Mouse (Mus musculus) T-helper 17 cell (primary cell): Measurements from ENCODE around the gene Smarcd1.

ENCODE experiments used
- in situ Hi-C, 2 experiments: fragments of 300-600 bp; cut with MboI, MseI; formaldehyde crosslinking; loops; 1 replicate in 1 of 2; 2 replicates in 1 of 2; pipeline ENCODE4 v1.15.1; 2025; ENCODE audit warnings: high pct_unique_total_duplicates in 2 of 2

Gene Smarcd1

DNA sequence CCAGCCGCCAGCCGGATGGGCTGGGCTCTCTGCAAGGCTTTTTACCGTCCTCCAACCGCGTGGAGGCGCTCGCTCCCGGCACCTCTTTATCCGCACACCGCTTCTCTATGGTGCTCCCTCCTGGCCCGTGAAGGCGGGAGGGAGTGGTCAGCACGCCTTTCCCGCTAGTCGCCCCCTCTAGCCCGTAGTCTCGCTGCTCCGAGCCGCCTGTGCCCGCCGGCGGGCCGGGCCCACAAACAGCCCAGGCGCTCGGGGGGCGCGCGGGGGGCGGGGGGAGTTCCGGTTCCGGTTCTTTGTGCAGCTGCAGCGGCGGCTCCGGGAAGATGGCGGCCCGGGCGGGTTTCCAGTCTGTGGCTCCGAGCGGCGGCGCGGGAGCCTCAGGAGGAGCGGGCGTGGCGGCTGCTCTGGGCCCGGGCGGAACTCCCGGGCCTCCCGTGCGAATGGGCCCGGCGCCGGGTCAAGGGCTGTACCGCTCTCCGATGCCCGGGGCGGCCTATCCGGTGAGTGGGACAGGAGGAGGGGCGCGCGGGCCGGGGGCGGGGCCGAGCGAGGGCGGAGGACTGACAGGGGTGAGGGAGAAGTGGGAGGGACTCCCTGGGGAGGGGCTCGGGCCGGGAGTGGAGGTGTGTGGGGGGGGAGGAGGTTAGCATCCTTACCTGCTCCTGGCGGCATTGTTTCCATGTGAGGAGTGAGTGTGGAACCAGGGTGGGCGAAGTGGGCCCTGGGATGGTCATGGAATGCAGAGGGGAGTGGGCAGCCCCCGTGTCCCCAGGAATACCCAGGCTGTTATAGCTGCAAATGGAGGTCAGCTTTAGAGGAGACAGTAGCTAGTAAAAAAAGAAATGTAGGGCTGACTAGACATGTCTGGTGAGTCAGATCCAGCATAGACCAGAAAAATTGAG is at the start of gene Smarcd1:
Gene Smarcd1, plus strand, starts transcription at position 131 of the 902 bp plus-strand sequence.
- in situ Hi-C loops = no loop called here

DNA sequence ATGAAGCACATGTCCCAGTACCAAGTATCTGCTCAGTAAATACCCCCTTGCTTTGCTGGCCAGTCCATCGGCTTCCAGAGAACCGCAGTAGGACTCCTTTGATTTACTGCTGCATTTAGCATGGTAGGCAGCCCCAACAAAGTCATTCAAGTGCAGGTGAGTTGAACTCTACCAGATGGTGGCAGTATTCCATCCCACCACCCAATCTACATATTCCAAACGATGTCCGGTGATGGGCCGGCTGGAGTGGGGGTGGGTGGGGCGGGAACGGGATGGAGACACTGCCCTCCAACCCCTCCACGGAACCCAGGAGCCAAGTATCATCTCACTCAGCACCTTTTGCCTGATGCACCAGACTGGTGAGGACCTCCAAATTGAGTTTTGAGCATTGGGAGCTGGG is 48.6 kb upstream of the Smarcd1 start:
- in situ Hi-C loops = no loop called here

DNA sequence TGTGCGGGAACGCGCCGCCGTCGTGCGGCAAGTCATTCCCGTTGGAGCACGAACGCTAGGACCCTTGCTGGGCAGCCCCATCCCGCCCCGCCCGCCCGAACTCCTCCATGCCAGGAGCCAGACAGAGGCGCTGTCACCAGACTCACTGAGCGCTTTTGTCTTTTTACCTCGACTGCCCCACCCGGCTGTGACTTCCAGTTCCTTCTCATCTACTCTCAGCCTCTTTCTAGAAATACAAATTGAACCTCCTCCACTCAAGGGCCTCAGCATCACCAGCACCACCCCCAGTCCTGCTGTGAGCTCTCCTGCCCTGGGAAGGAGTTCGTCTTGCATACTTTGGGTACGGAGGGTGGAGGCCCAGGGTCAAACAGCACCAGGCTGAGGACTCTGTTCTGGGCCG is 48.1 kb upstream of the Smarcd1 start:
- in situ Hi-C loops = no loop called here

DNA sequence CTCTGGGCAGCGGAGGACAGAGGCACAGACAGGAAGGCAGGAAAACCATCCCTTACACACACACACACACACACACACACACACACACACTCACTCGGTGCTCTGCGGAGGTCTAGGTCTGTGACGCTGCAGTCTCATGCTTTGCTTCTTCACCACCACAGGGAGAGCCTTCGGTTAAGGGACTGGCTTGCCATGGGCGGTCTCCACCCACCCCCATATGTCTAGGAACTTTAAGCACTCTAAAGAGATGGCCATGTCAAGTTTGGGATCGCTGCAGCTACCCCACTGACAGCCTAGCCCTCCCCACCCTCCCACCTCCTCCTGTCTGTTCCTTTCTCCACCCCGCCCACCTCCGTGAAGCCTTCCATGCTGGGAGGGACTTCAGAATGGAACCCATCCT is 46.0 kb upstream of the Smarcd1 start:
- in situ Hi-C loops = no loop called here

DNA sequence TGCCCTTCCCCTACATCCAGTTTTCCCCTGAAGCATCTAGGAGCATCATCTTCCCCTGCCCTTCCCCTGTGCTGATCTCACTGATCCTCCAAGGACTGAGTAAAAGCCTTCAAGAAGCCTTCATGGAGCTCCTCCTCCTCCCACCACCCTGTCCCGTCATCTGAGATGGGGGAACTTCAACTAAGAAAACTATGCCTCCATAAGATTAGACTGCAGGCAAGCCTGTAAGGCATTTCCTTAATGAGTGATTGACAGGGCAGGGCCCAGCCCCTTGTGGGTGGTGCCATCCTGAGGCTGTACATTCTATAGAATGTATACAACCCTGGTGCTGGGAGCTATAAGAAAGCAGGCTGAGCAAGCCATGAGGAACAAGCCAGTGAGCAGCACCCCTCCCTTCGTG is 43.5 kb upstream of the Smarcd1 start:
- in situ Hi-C loops = no loop called here

DNA sequence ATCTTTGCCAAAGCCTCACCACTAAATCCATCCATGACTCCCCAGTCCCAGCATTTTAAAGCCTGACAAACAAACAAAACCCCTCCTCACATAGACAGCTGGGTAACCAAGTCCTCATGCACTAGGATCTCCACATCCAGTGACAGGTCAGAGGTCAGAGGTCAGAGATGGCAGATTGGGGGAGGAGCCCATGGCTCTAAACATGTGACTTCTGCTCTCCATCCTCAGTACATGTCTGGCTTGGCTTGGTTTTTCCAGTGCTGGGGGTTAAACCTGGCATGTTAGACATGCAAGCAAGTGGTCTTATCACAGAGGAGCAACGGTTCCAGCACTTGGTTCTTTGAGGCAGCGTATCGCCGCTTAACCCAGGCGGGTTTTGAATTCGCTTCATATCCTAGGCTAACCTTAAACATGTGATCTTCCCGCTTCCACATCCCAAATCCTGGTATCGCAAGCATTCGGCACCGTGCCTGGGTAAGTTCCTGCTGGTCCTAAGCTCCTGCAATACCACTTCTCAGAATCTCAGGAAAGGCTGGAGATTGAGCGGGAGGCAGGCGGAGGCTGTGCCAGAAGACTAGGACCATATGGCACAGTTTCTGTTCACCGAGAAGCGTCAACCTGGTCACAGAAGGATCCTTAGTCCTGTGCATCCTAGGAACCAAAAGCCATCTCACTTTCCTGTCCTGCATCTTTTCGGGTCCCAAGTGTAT is 40.7 kb upstream of the Smarcd1 start:
- in situ Hi-C loops = no loop called here

DNA sequence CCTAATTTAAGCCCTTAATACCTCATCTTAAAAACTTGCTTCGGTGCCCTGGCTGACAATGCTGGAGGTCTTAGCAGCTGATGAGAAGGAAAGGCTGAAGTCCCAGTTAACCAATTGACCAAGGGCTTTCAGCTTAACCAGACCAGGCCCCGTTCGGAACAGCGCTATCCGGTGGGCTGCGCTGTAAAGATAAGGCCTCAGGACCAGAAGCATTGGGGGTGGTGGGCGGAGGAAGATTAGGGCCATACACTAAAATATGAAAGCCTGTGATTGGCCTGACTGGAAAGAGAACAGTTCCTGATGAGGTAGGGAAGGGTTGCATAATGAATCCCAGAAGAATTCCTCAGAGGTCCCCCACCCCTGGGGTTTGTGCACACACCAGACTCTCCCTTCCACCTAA is 39.6 kb upstream of the Smarcd1 start:
- in situ Hi-C loops = no loop called here

DNA sequence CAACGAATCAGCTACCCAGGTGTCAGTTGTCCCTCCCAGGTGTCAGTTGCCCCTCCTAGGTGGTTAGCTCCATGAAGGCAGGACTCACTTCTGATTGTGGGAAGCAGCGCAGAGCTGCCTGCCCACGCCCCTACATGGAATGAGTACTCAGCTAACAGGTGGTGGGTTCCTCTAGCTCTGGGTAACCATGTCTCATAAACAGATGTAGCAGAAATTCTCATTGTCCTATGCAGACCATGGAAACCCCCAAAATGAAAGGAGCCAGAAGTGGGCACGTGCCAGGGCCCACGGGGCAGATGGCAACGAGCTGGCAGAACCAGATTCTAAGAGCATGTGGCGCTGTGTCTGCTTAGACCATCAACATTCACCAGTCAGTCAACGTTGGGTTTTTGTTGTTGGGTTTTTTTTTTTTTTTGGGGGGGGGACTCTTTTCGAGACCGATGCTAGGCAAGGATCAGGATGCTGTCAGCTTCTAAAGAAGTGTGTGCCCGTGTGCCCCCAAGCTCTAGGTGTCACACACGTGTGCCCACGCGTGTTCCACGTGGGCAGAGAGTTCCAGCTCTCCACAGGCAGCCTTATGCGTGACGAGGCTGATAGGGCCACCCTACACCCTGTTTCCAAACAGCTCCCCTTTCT is 37.8 kb upstream of the Smarcd1 start:
- in situ Hi-C loops = no loop called here

DNA sequence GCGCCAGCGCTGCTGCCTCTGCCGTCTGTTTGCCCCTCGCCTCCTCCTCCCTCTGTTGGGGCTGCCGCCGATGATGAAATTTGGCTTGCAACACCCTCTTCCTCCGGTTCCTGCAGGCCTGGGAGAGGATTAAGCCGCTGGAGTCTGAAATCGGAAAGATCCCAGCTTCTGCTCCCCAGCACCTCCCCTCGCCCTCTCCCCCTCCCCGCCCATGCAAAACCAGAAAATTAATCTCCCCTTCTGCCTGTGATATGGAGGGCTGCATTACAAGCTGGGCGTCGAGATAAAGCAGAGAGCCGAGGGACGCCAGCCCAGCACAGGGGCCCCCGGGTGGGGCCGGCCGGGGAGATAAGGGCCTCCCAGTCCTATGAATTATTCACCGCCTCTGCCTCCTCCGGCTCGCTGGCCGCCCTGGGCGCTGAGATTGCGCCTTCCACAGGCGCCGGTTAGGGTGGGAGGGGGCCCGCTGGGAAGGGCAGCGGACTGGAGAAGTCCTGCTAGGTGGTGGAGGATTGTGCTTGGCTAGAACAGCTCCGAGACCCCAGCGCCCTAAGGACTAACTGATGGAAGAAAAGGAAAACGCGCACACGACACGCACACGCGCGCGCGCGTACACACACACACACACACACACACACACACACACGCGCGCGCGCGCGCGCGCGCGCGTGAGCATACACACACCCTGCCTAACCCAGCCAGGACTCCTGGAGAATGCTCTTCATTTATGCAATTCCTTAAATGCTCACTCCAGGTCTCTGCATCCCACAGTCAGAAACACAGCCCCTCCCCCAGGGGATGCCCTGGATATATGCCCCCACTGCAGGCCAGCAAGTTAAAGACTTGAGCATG is 37.1 kb upstream of the Smarcd1 start:
- in situ Hi-C loops = loop anchor here in 1 of 2 experiments (5.0 kb wide), 1 partner anchor 68 kb away; no protein-coding TSS in a partner anchor

DNA sequence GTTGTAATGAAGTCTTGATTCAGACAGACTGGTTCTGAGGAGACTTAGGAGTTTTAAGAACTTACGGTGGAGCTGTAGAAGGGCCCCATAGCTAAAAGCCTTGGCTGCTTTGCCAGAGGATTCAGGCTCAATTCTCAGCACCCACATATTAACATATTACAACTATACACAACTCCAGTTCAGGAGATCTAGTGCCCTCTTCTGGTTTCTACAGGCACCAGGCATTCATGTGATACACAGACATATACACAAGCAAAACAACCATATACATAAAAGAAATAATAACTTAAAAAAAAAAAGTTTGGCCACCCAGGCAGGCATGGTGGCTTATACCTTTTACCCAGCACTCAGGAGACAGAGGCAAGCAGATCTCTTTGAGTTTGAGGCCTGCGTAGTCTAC is 34.4 kb upstream of the Smarcd1 start:
- in situ Hi-C loops = loop anchor here in 1 of 2 experiments (5.0 kb wide), 1 partner anchor 70 kb away; no protein-coding TSS in a partner anchor

DNA sequence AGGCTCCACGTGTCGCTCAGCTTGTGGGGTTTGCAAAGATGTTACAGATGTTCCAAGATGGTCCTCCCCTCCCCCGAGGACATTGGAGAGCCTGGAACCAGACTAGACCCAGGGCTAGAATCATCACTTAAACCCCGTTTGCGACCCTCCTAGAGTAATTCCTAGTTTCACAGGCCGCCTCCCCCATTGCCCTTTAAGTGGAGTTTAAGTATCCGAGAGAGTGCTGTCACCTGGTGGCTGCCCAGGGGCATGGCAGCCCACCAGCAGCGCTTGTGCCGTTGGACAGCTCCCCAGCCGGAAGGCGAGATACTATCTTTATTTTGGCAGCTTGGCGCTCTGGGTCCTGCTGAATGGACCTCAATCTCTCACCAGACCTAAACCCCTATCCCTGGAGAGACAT is 33.0 kb upstream of the Smarcd1 start:
- in situ Hi-C loops = loop anchor here in 1 of 2 experiments (5.0 kb wide), 1 partner anchor 72 kb away; no protein-coding TSS in a partner anchor

DNA sequence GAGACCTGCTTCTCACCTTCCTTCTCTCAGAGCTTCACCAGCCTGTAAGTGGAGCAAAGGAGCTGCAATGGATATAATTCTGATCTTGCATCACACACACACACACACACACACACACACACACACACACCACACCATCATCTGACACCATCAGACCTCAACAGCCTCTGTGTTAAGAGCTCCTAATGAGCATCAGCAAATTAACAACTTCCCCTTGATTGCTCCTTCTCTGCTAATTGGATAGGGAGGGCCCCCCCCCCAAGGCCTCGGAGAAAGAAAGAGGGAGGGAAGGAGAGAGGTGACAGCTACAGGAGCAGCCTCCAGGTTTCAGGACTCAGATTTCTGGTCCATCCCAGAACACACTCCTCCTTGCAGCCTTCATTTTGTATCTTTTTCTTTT is 32.5 kb upstream of the Smarcd1 start:
- in situ Hi-C loops = loop anchor here in 1 of 2 experiments (5.0 kb wide), 1 partner anchor 72 kb away; no protein-coding TSS in a partner anchor

DNA sequence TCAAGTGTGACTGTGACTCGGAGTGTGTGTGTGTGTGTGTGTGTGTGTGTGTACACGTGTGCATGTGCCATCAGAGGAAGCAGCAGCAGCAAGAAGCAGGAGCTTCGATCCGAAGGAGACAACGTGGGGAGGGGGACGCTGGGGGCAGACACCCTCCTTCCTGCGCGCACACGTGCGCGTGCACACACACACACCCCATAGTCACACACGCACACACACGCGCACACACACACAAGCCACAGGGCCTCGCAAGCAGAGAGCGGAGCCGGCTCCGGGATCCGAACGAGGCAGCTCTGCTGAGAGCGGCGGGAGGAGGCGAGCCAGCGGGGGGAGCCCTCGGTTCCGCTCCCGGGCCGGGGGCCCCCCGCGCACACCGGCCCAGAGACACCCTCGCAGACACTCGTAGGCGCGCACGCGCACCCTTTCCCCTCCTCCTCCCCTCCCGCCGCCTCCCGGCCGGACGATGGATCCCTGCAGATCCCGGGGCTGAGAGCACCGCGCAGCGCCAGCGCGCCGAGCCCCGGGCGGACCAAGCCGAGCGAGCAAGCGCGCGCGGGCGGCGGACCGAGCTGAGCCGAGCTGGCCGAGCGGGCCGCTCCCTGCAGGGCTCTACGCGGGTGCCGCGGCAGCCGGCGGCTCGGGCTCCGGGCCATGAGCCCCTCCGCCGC is 31.6 kb upstream of the Smarcd1 start, which contains the start of gene Asic1:
Gene Asic1, plus strand, starts transcription at position 215 of the 668 bp plus-strand sequence.
- in situ Hi-C loops = loop anchor here (5.0 to 10.0 kb wide), 3 partner anchors 73 to 175 kb away; no protein-coding TSS in a partner anchor

DNA sequence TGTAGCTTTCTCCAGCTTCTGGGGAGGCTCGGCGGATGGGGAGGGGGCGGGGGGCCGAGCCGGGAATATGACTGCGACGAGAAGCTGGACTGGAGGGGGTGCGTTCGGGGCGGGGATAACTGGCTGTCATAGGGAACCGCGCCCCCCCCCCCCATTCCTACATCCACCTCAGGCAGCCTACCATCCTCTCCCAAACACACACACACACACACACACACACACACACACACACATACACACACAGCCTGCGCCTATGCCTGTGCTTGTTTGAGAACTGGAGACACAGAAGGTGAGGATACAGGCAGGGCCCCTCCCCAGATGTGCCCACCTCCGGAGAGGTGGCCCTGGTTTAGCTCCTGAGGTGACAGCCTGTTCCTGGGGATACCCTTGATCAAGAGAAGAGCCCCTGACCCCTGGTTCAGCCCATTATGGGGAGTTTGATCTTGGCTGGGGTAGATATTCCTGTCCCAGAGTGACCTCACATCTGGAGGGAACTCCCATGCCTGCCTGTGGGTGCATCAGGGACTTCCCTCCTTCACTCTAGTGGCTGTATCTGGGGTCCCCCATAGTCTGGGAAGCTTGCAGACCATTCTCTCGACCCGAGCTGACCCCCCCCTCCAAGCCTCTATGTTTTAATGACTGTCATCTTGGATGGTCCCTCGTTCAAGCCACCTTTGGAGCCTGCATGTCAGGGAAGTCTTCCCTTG is 30.8 kb upstream of the Smarcd1 start:
- in situ Hi-C loops = loop anchor here (5.0 to 10.0 kb wide), 3 partner anchors 74 to 176 kb away; no protein-coding TSS in a partner anchor

DNA sequence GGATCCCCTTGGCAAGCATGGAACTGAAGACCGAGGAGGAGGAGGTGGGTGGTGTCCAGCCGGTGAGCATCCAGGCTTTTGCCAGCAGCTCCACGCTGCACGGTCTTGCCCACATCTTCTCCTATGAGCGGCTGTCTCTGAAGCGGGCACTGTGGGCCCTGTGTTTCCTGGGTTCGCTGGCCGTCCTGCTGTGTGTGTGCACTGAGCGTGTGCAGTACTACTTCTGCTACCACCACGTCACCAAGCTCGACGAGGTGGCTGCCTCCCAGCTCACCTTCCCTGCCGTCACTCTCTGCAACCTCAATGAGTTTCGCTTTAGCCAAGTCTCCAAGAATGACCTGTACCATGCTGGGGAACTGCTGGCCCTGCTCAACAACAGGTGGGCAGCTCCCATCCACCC is 30.1 kb upstream of the Smarcd1 start:
- in situ Hi-C loops = loop anchor here (5.0 to 10.0 kb wide), 3 partner anchors 74 to 177 kb away; no protein-coding TSS in a partner anchor

DNA sequence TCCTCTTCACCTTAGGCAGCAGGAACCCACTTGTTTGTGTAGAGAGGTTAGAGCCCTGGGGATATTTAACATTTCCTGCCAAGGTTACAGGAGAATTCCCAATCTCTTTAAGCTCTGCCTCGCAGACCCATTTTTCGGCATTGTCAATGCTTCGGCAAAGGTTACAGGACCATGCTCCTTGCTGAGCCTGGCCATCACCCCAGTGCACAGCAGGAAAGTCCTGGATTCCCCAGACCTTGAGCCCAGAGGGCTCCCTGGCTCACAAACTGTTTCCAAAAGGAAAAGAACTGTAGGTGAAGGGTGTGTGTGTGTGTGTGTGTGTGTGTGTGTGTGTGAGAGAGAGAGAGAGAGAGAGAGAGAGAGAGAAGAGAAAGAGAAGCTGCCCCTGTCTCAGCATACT is 27.1 kb upstream of the Smarcd1 start:
- in situ Hi-C loops = loop anchor here (5.0 to 25.0 kb wide), 4 partner anchors 78 to 1187 kb away; partner anchors contain the start of gene Scn8a (in 1 of the 2)

DNA sequence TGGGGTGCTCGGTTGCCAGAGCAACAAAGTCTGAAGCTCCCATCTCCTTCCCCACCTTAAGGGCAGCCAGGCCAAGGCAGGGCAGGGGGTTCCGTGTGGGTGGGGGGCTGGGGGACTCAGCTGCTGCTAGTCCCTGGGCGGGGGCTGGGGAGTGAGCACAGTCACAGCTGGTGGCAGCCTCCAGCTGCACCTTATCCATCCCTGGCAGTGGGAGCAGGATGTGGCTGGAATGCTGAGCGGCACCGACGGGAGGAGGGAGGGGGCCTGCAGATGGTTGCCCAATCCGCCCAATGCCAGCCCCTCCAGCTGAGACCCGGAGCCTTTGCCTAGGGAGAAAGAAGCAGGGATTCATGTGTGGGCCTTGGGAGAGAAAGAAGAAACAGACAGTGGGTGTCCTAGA is 24.8 kb upstream of the Smarcd1 start:
- in situ Hi-C loops = loop anchor here in 1 of 2 experiments (10.0 to 25.0 kb wide), 2 partner anchors 182 to 1185 kb away; partner anchors contain the start of gene Scn8a

DNA sequence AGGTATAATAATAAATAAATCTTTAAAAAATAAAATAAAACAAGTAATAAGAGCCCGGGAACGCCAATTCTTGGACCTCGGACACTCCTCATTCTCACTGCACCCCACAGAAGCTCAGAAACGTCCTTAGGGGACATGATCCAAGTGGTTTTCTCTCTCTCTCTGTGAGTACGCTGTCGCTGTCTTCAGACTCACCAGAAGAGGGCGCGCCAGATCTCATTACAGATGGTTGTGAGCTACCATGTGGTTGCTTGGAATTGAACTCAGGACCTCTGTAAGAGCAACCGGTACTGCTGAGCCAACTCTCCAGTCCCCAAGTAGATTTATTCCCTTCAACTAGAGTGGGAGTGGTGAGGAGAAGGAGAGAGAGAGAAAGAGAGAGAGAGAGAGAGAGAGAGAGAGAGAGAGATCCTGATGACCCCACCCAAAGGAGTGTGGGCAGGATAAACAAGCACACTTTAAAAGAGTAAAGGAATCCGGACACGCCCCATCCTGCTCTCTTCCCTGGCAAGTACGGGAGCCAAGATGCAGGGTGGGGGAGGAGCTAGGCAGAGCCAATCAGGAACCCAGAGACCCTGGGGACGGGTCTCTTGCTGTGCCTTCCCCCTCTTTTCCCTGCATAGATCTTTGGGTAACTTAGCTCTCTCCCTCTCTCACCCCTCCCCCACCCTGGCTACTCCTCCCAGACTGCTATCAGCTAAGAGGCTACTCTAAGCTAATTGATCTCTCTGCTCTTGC is 23.7 kb upstream of the Smarcd1 start:
- in situ Hi-C loops = loop anchor here in 1 of 2 experiments (10.0 to 25.0 kb wide), 2 partner anchors 183 to 1184 kb away; partner anchors contain the start of gene Scn8a
